ENCODE assay signal across 11 mouse cellular contexts in the genomic region with DNA sequence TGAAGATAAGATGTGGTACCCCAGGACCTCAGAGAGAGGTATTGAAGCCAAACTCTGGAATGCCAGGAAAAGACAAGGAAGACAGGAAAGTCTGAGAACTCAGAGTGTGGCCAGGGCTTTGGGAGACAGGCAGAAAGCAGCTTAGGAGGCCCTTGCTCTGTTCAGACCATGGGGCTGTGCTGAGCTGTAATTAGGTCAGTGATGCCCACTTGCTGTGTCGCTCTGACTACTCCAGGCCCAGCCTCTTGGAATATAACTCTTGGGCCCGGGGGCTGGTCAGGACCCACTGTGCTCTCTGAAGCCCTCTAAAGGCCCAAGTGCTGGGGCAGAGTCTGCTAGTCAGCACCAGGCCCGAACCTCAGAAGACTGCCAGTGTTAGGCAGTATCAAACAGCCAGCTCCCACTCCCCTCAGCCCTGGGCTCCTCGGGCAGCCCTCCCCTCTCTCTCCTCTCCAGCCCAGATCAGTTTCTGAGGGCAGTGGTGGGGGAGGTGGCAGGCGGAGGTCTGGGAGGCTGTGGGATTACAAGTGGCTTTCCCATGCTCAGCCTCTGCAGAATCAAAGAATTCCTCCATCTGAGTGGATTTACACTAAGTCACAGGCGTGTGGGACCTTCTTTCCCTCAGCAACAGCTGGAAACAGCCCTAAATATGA. TPM values are rescaled to one million over a fixed set of nuclear protein-coding genes. Genes with fewer than 3 reads are reported as not detected.
A peak's percentile ranks its signal among the peaks of the same experiment; 100 is the strongest.
DNase-seq lines count a peak whose midpoint lies in the region; ATAC-seq lines count a peak whose summit lies in the region.
"Had no signal": no experiment of that assay in that cellular context is flagged by ENCODE, and none has a peak within 500 bp of the region (broad histone marks: within the 10 kb centered on the region; RNA-seq: fewer than 3 reads in every experiment).

No protein-coding gene starts in this region.

- no peaks in the 10 kb centered on the region for H3K9me3 ChIP-seq in embryonic facial prominence, embryonic 10.5 days
- H3K9me3 ChIP-seq in hindbrain, embryonic 14.5 days (ENCODE audit: control insufficient read depth, low read length) = no peaks in the 10 kb centered on the region
- H3K9me3 ChIP-seq in midbrain, embryonic 16.5 days (replicated peaks; ENCODE audit: control insufficient read depth, low read length, poor library complexity, severe bottlenecking) = 0 out of 2 replicates have a peak, but pooled peaks cover 4% of the 10 kb centered on the region
- H3K9me3 ChIP-seq: embryonic facial prominence, embryonic 12.5 days had no signal

- ATAC-seq in hindbrain, embryonic 14.5 days (ENCODE audit: low FRiP score) = 0 out of 2 replicates have a peak, but pooled peaks have one; percentile 16
- peak; percentile 29; the same call in 1 of the 2 replicates for ATAC-seq in midbrain, embryonic 16.5 days
- no peak for ATAC-seq in megakaryocyte, adult 5-6 weeks (ENCODE audit: poor library complexity, severe bottlenecking)
- ATAC-seq: Patski had no signal

- H3K9ac ChIP-seq in hindbrain, embryonic 14.5 days = peak overlapping the region; percentile 6; the same call in 1 of the 2 replicates
- H3K9ac ChIP-seq in midbrain, embryonic 16.5 days (ENCODE audit: low read depth, low read length) = peak overlapping the region; percentile 18; the same call in 1 of the 2 replicates
- H3K9ac ChIP-seq: embryonic facial prominence, embryonic 12.5 days had no signal

- H3K4me1 ChIP-seq in embryonic facial prominence, embryonic 10.5 days = peaks cover 48% of the 10 kb centered on the region
- H3K4me1 ChIP-seq in hindbrain, embryonic 14.5 days (replicated peaks; ENCODE audit: control insufficient read depth, insufficient read depth, low read length) = peaks cover 40% of the 10 kb centered on the region
- peaks cover 43% of the 10 kb centered on the region for H3K4me1 ChIP-seq in midbrain, embryonic 16.5 days (ENCODE audit: control insufficient read depth, insufficient read depth, low read length)

- no peaks in the 10 kb centered on the region for H3K36me3 ChIP-seq in embryonic facial prominence, embryonic 10.5 days (replicated peaks)
- H3K36me3 ChIP-seq in hindbrain, embryonic 14.5 days (replicated peaks; ENCODE audit: control insufficient read depth, insufficient read depth) = no peaks in the 10 kb centered on the region
- no peaks in the 10 kb centered on the region for H3K36me3 ChIP-seq in midbrain, embryonic 16.5 days (ENCODE audit: control insufficient read depth, insufficient read depth, low read length)
- H3K36me3 ChIP-seq: embryonic facial prominence, embryonic 12.5 days had no signal

- intact Hi-C loops in left cerebral cortex, postnatal 14 days (cut with DNase I) = no loop called here

- H3K4me3 ChIP-seq in embryonic facial prominence, embryonic 10.5 days = no peak overlapping the region
- no peak overlapping the region for H3K4me3 ChIP-seq in hindbrain, embryonic 14.5 days (replicated peaks; ENCODE audit: low read length)
- no peak overlapping the region for H3K4me3 ChIP-seq in midbrain, embryonic 16.5 days (ENCODE audit: low read depth, low read length)
- H3K4me3 ChIP-seq: embryonic facial prominence, embryonic 12.5 days had no signal

- peaks cover 61% of the 10 kb centered on the region for H3K27me3 ChIP-seq in embryonic facial prominence, embryonic 10.5 days (replicated peaks; ENCODE audit: low read depth, poor library complexity, severe bottlenecking)
- H3K27me3 ChIP-seq in hindbrain, embryonic 14.5 days (ENCODE audit: control insufficient read depth, insufficient read depth, low read length) = peaks cover 11% of the 10 kb centered on the region
- H3K27me3 ChIP-seq in midbrain, embryonic 16.5 days (ENCODE audit: control insufficient read depth, insufficient read depth, low read depth, low read length) = peaks cover 4% of the 10 kb centered on the region
- H3K27me3 ChIP-seq: embryonic facial prominence, embryonic 12.5 days had no signal

- peak; percentile 50 for DNase-seq in embryo, embryonic 10.5 days (ENCODE audit: low spot score)
- no peak for DNase-seq in embryo, embryonic 10 days (ENCODE audit: low spot score)
- DNase-seq in embryonic facial prominence, embryonic 10.5 days (ENCODE audit: low spot score) = peak; percentile 56
- DNase-seq in hindbrain, embryonic 14.5 days (ENCODE audit: low spot score) = no peak
- DNase-seq in thymus, postnatal 36 days = no peak
- DNase-seq in left cerebral cortex, postnatal 14 days (ENCODE audit: low spot score in 2 of 2) = no peak
- DNase-seq: kidney, adult 2 months had no signal

- no peak overlapping the region for H3K4me2 ChIP-seq in hindbrain, embryonic 14.5 days (replicated peaks)
- no peak overlapping the region for H3K4me2 ChIP-seq in midbrain, embryonic 16.5 days (ENCODE audit: low read length)
- H3K4me2 ChIP-seq: embryonic facial prominence, embryonic 12.5 days had no signal

- H3K27ac ChIP-seq in embryonic facial prominence, embryonic 10.5 days (replicated peaks) = peak overlapping the region; percentile 51; the same call in 1 of the 2 replicates
- peak overlapping the region; percentile 86 for H3K27ac ChIP-seq in hindbrain, embryonic 14.5 days
- peak overlapping the region; percentile 63 for H3K27ac ChIP-seq in midbrain, embryonic 16.5 days (ENCODE audit: low read length)
- H3K27ac ChIP-seq: embryonic facial prominence, embryonic 12.5 days had no signal

- WGBS in embryonic facial prominence, embryonic 10.5 days = 9% methylated on average over 6 of the region's 6 CpGs
- WGBS in hindbrain, embryonic 14.5 days = 21% methylated on average over 6 of the region's 6 CpGs
- 7% methylated on average over 6 of the region's 6 CpGs for WGBS in midbrain, embryonic 16.5 days

RNA-seq across cellular contexts. Expression of a gene that starts 50.7 kb away (rescaled TPM):
- 52.2 and 55.4 TPM in 2 replicates for polyA plus RNA-seq in embryonic facial prominence, embryonic 10.5 days (2016; fragmentation: Nextera tagmentation; extraction: Ambion mirVana)
- 74.3 TPM in 2 replicates for polyA plus RNA-seq in hindbrain, embryonic 14.5 days (2014; fragmentation: Nextera tagmentation; extraction: Ambion mirVana)
- 64.3 and 66.5 TPM in 2 replicates for polyA plus RNA-seq in midbrain, embryonic 16.5 days (2015; fragmentation: Nextera tagmentation; extraction: Ambion mirVana)
- total RNA-seq in megakaryocyte, adult 5-6 weeks (2015) = 5.7 and 14.8 TPM in 2 replicates
- total RNA-seq in megakaryocyte, adult 5-6 weeks (2017) = 8.2 and 9.3 TPM in 2 replicates
- total RNA-seq in left cerebral cortex, postnatal 14 days (2021) = 100 to 1,000 TPM in 1 of 2 experiments, 10 to 100 TPM in 1; 99.4 to 104 TPM

Comparison
In these comparisons a context has a peak if more than half of its experiments do, and no peak if none do; other contexts are left out.
1. DNase-seq: peak in embryo, embryonic 10.5 days (single experiment) and embryonic facial prominence, embryonic 10.5 days (single experiment); none in embryo, embryonic 10 days (single experiment), hindbrain, embryonic 14.5 days (single experiment), thymus, postnatal 36 days (0 of 2) and left cerebral cortex, postnatal 14 days (0 of 2).
2. Peak in every context shown above with its lines, with median percentiles within 50 percentile points of each other: H3K27ac ChIP-seq.